ENCODE assay signal across 9 mouse cellular contexts in genomic region chr16:33673530-33674109, GRCm38 (mm10). TPM values are rescaled to one million over a fixed set of nuclear protein-coding genes. Genes with fewer than 3 reads are reported as not detected.
DNase-seq lines count a peak whose midpoint lies in the region; ATAC-seq and TF ChIP-seq lines count a peak whose summit lies in the region.
"Had no signal": no experiment of that assay in that cellular context is flagged by ENCODE, and none has a peak within 500 bp of the region (broad histone marks: within the 10 kb centered on the region; RNA-seq: fewer than 3 reads in every experiment).

No protein-coding gene starts in this region.

- no peak overlapping the region for H3K4me3 ChIP-seq in limb, embryonic 14.5 days (replicated peaks; ENCODE audit: low read length)
- H3K4me3 ChIP-seq in limb, embryonic 10.5 days = no peak overlapping the region
- no peak overlapping the region for H3K4me3 ChIP-seq in hindbrain, postnatal 0 days (ENCODE audit: low read length)
- H3K4me3 ChIP-seq: myocyte had no signal

- no peak for TF ChIP-seq CTCF in hindbrain, postnatal 0 days (IDR thresholded peaks at IDR 0.05; ENCODE audit: low read depth)

- H3K9me3 ChIP-seq in limb, embryonic 14.5 days (ENCODE audit: control insufficient read depth, low read length) = no peaks in the 10 kb centered on the region
- no peaks in the 10 kb centered on the region for H3K9me3 ChIP-seq in limb, embryonic 10.5 days (replicated peaks)
- no peaks in the 10 kb centered on the region for H3K9me3 ChIP-seq in hindbrain, postnatal 0 days (ENCODE audit: low read length)

- H3K4me1 ChIP-seq in limb, embryonic 14.5 days (ENCODE audit: control insufficient read depth, insufficient read depth, low read length) = no peaks in the 10 kb centered on the region
- H3K4me1 ChIP-seq in limb, embryonic 10.5 days = peaks cover 5% of the 10 kb centered on the region
- no peaks in the 10 kb centered on the region for H3K4me1 ChIP-seq in hindbrain, postnatal 0 days (ENCODE audit: insufficient read depth, low read length)

- no peaks in the 10 kb centered on the region for H3K36me3 ChIP-seq in limb, embryonic 14.5 days (ENCODE audit: control insufficient read depth, insufficient read depth, low read length)
- H3K36me3 ChIP-seq in limb, embryonic 10.5 days = no peaks in the 10 kb centered on the region
- no peaks in the 10 kb centered on the region for H3K36me3 ChIP-seq in hindbrain, postnatal 0 days (ENCODE audit: insufficient read depth, low read length)

- ATAC-seq in limb, embryonic 14.5 days (ENCODE audit: low FRiP score, low read depth) = 0 out of 2 replicates have a peak, but pooled peaks have one; percentile 43
- peak; percentile 83 for ATAC-seq in hindbrain, postnatal 0 days

- peak; percentile 56 to 86 for DNase-seq in adrenal gland, adult (ENCODE audit: inconsistent age in 2 of 2, low spot score in 1 of 2)
- no peak for DNase-seq in adrenal gland, adult 18-20 months (ENCODE audit: low spot score in 2 of 2)
- DNase-seq in limb, embryonic 14.5 days (ENCODE audit: low spot score) = peak; percentile 70
- DNase-seq in limb, embryonic 10.5 days (ENCODE audit: low spot score) = no peak
- DNase-seq in hindbrain, postnatal 0 days (ENCODE audit: low spot score) = peak; percentile 77
- peak; percentile 53 for DNase-seq in retina, postnatal 7 days (ENCODE audit: low read depth, low spot score)
- DNase-seq in T-cell, adult 2 months (ENCODE audit: low spot score) = no peak
- DNase-seq in spleen, adult 18-20 months = no peak

- no peak for TF ChIP-seq POLR2A in limb, embryonic 14.5 days (IDR thresholded peaks at IDR 0.05; ENCODE audit: borderline replicate concordance, extremely low read depth, insufficient read depth, insufficient read length)

- no peak overlapping the region for H3K27ac ChIP-seq in limb, embryonic 14.5 days (replicated peaks; ENCODE audit: low read depth, low read length)
- H3K27ac ChIP-seq in limb, embryonic 10.5 days = no peak overlapping the region
- no peak overlapping the region for H3K27ac ChIP-seq in hindbrain, postnatal 0 days

- H3K4me2 ChIP-seq in limb, embryonic 14.5 days (replicated peaks; ENCODE audit: low read depth, low read length, severe bottlenecking) = no peak overlapping the region
- H3K4me2 ChIP-seq in hindbrain, postnatal 0 days (ENCODE audit: low read depth, low read length) = no peak overlapping the region

- H3K9ac ChIP-seq in limb, embryonic 14.5 days (ENCODE audit: low read depth, low read length, severe bottlenecking) = no peak overlapping the region
- no peak overlapping the region for H3K9ac ChIP-seq in hindbrain, postnatal 0 days (replicated peaks; ENCODE audit: low read length)

- WGBS in limb, embryonic 14.5 days = 40% methylated on average over 14 of the region's 14 CpGs
- 43% methylated on average over 14 of the region's 14 CpGs for WGBS in limb, embryonic 10.5 days
- WGBS in hindbrain, postnatal 0 days = 35% methylated on average over 14 of the region's 14 CpGs

- no peaks in the 10 kb centered on the region for H3K27me3 ChIP-seq in limb, embryonic 14.5 days (ENCODE audit: control insufficient read depth, insufficient read depth, low read length)
- H3K27me3 ChIP-seq in limb, embryonic 10.5 days (ENCODE audit: low read depth, poor library complexity, severe bottlenecking) = no peaks in the 10 kb centered on the region
- H3K27me3 ChIP-seq in hindbrain, postnatal 0 days (ENCODE audit: insufficient read depth, low read length) = no peaks in the 10 kb centered on the region

RNA-seq across cellular contexts. Expression of gene Heg1, which starts 10.6 kb away (rescaled TPM):
- 10 to 100 TPM; 41.2 to 56.9 TPM for total RNA-seq in adrenal gland, adult 18-20 months (2021)
- 22.0 and 27.8 TPM in 2 replicates for polyA plus RNA-seq in limb, embryonic 14.5 days (2012; rRNA removed)
- 20.7 and 20.8 TPM in 2 replicates for polyA plus RNA-seq in limb, embryonic 14.5 days (2014; fragmentation: Nextera tagmentation; extraction: Ambion mirVana)
- polyA plus RNA-seq in limb, embryonic 10.5 days (2016; fragmentation: Nextera tagmentation; extraction: Ambion mirVana) = 11.1 and 11.6 TPM in 2 replicates
- 22.8 and 30.4 TPM in 2 replicates for total RNA-seq in hindbrain, postnatal 0 days (2014; rRNA removed)
- 7.2 and 8.1 TPM in 2 replicates for polyA plus RNA-seq in hindbrain, postnatal 0 days (2015; fragmentation: Nextera tagmentation; extraction: Ambion mirVana)

Comparison
In these comparisons a context has a peak if more than half of its experiments do, and no peak if none do; other contexts are left out.
1. DNase-seq: peak in adrenal gland, adult (2 of 2), limb, embryonic 14.5 days (single experiment), hindbrain, postnatal 0 days (single experiment) and retina, postnatal 7 days (single experiment); none in adrenal gland, adult 18-20 months (0 of 2), limb, embryonic 10.5 days (single experiment), T-cell, adult 2 months (single experiment) and spleen, adult 18-20 months (0 of 2).